Mouse (Mus musculus) bone marrow macrophage, adult 2 months (primary cell): ENCODE measurements around the gene Prr7.

Experiments
- CTCF ChIP-seq: IDR thresholded peaks from 2 replicates; pipeline ENCODE4 v1.5.1; 2012; ENCODE audit warnings: low read depth, mild to moderate bottlenecking, low read length, moderate library complexity
- POLR2A ChIP-seq: IDR thresholded peaks from 2 replicates; pipeline ENCODE4 v1.6.1; 2012; ENCODE audit warnings: mild to moderate bottlenecking, low read depth, low read length, borderline replicate concordance

DNA sequence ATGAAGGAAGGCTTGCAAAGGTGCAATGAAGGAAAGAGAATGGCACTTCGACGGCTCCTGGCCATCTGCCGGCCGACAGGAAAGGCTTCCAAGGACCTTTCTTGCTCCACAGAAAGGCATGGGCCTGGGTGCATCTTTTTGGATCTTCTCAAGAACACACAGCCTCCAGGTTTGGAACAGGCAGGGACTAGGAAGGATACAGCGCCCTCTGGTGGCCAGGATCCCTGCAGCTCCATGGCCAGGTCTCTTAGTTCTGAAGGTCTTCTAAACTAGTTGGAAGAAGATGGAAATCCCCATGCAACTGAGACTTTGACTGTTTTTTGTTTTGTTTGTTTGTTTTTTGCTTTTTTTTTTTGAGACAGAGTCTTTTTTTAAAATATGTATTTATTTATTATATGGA, 52.9 kb downstream of the Prr7 start:
- TF ChIP-seq CTCF (peak; percentile 98), POLR2A (no peak)
